Mouse (Mus musculus) heart, embryonic 13.5 days (tissue): ENCODE results near the gene Sipa1l3. TPM values are rescaled to one million over a fixed set of nuclear protein-coding genes. Genes with fewer than 3 reads are reported as not detected.

ENCODE experiments used
- ATAC-seq: fragments of 200-750 bp; cut with Nextera tagmentation; 2 replicates; pipeline ENCODE4 v1.8.0; 2017; ENCODE audit warnings: moderate TSS enrichment; ENCODE audit not compliant: insufficient number of reproducible peaks, low FRiP score, low TSS enrichment; ENCODE audit errors: extremely low read depth
- H3K27ac ChIP-seq: fragments of 300-500 bp; sonication (generic); replicated peaks from 2 replicates; pipeline ENCODE4 v1.5.1; 2015; ENCODE audit warnings: moderate library complexity, mild to moderate bottlenecking, inconsistent platforms
- H3K27me3 ChIP-seq: fragments of 300-500 bp; sonication (generic); replicated peaks from 2 replicates; pipeline ENCODE4 v1.6.1; 2015; ENCODE audit warnings: mild to moderate bottlenecking, inconsistent platforms
- H3K36me3 ChIP-seq: fragments of 300-500 bp; sonication (generic); 2 replicates; pipeline ENCODE4 v1.6.1; 2015; ENCODE audit warnings: mild to moderate bottlenecking, inconsistent platforms
- H3K4me1 ChIP-seq: fragments of 300-500 bp; sonication (generic); 2 replicates; pipeline ENCODE4 v1.6.1; 2015; ENCODE audit warnings: inconsistent platforms
- H3K4me2 ChIP-seq: fragments of 300-500 bp; sonication (generic); 2 replicates; pipeline ENCODE4 v1.6.1; 2015; ENCODE audit warnings: inconsistent platforms, mild to moderate bottlenecking, moderate library complexity
- H3K4me3 ChIP-seq: fragments of 300-500 bp; sonication (generic); 2 replicates; pipeline ENCODE4 v1.5.1; 2015; ENCODE audit warnings: moderate library complexity, mild to moderate bottlenecking, inconsistent platforms
- H3K9ac ChIP-seq: fragments of 300-500 bp; sonication (generic); 2 replicates; pipeline ENCODE4 v1.6.1; 2015; ENCODE audit warnings: inconsistent platforms, mild to moderate bottlenecking, moderate library complexity
- H3K9me3 ChIP-seq: fragments of 300-500 bp; sonication (generic); 2 replicates; pipeline ENCODE4 v1.6.1; 2016; ENCODE audit warnings: inconsistent platforms
- WGBS: fragments of 180-500 bp; shearing (Covaris S2); methylation state at CpG from one replicate; pipeline ENCODE4 v1.1.7; 2015; ENCODE audit warnings: mixed read lengths; 5-methylcytosine and 5-hydroxymethylcytosine counted together
- polyA plus RNA-seq: library from polyadenylated mRNA; unstranded; fragments of >200 nt; fragmentation: Nextera tagmentation; extraction: Ambion mirVana; gene quantifications from 2 replicates; pipeline ENCODE4 v1.2.1, GENCODE M21; 2015

Sipa1l3 gene
- polyA plus RNA-seq, 1 experiment from 2014 or later: 4.1 TPM

- Histone ChIP-seq H3K4me2 (no peak overlapping the region), H3K36me3 (no peaks in the 10 kb centered on the region), H3K27me3 (peaks cover 95% of the 10 kb centered on the region), H3K4me3 (no peak overlapping the region), H3K4me1 (peaks cover 6% of the 10 kb centered on the region), H3K9ac (no peak overlapping the region), H3K9me3 (no peaks in the 10 kb centered on the region), H3K27ac (no peak overlapping the region)
- WGBS: 66% methylated on average over 3 of the region's 3 CpGs
- no peak for ATAC-seq
These were observed 26.6 kb downstream of the Sipa1l3 start for GRCm38 (mm10) chr7:29491861-29492260.

GRCm38 (mm10) chr7:29491471-29491755, 27.0 kb downstream of the Sipa1l3 start:
- Histone ChIP-seq H3K4me1 (peaks cover 1% of the 10 kb centered on the region), H3K27me3 (peaks cover 99% of the 10 kb centered on the region), H3K9ac (no peak overlapping the region), H3K4me3 (no peak overlapping the region), H3K36me3 (no peaks in the 10 kb centered on the region), H3K9me3 (no peaks in the 10 kb centered on the region), H3K27ac (no peak overlapping the region), H3K4me2 (no peak overlapping the region)
- ATAC-seq: no peak
- WGBS: 65% methylated on average over 3 of the region's 3 CpGs

- no peaks in the 10 kb centered on the region for H3K4me1 ChIP-seq
- no peaks in the 10 kb centered on the region for H3K36me3 ChIP-seq
- no peak overlapping the region for H3K4me3 ChIP-seq
- no peak for ATAC-seq
- WGBS: 78% methylated on average over 8 of the region's 8 CpGs
- H3K27ac ChIP-seq: no peak overlapping the region
- no peaks in the 10 kb centered on the region for H3K9me3 ChIP-seq
- H3K27me3 ChIP-seq: peaks cover 98% of the 10 kb centered on the region
- H3K4me2 ChIP-seq: no peak overlapping the region
- no peak overlapping the region for H3K9ac ChIP-seq
These were observed 27.6 kb downstream of the Sipa1l3 start for GRCm38 (mm10) chr7:29490704-29491470.

- WGBS: 63% methylated on average over 7 of the region's 7 CpGs
- Histone ChIP-seq H3K36me3 (no peaks in the 10 kb centered on the region), H3K4me1 (no peaks in the 10 kb centered on the region), H3K27me3 (peaks cover 94% of the 10 kb centered on the region), H3K4me3 (no peak overlapping the region), H3K4me2 (no peak overlapping the region), H3K27ac (no peak overlapping the region), H3K9ac (no peak overlapping the region), H3K9me3 (no peaks in the 10 kb centered on the region)
- no peak for ATAC-seq
These were observed 28.6 kb downstream of the Sipa1l3 start for GRCm38 (mm10) chr7:29489851-29490250.

- H3K4me2 ChIP-seq: no peak overlapping the region
- H3K27me3 ChIP-seq: peaks cover 93% of the 10 kb centered on the region
- H3K27ac ChIP-seq: no peak overlapping the region
- no peak overlapping the region for H3K4me3 ChIP-seq
- 55% methylated on average over 3 of the region's 3 CpGs for WGBS
- H3K36me3 ChIP-seq: no peaks in the 10 kb centered on the region
- no peaks in the 10 kb centered on the region for H3K9me3 ChIP-seq
- no peak for ATAC-seq
- no peaks in the 10 kb centered on the region for H3K4me1 ChIP-seq
- no peak overlapping the region for H3K9ac ChIP-seq
These were observed 29.1 kb downstream of the Sipa1l3 start for GRCm38 (mm10) chr7:29489364-29489763.

GRCm38 (mm10) chr7:29486753-29487152, 31.7 kb downstream of the Sipa1l3 start:
- H3K9me3 ChIP-seq: no peaks in the 10 kb centered on the region
- no peaks in the 10 kb centered on the region for H3K36me3 ChIP-seq
- H3K27ac ChIP-seq: no peak overlapping the region
- H3K4me3 ChIP-seq: no peak overlapping the region
- H3K4me2 ChIP-seq: no peak overlapping the region
- H3K27me3 ChIP-seq: peaks cover 94% of the 10 kb centered on the region
- no peak overlapping the region for H3K9ac ChIP-seq
- no peaks in the 10 kb centered on the region for H3K4me1 ChIP-seq
- ATAC-seq: no peak
- 69% methylated on average over 3 of the region's 3 CpGs for WGBS

GRCm38 (mm10) chr7:29485721-29486120, 32.7 kb downstream of the Sipa1l3 start:
- no peak overlapping the region for H3K4me2 ChIP-seq
- no peak overlapping the region for H3K9ac ChIP-seq
- no peak overlapping the region for H3K27ac ChIP-seq
- H3K4me3 ChIP-seq: no peak overlapping the region
- ATAC-seq: no peak
- H3K36me3 ChIP-seq: no peaks in the 10 kb centered on the region
- peaks cover 94% of the 10 kb centered on the region for H3K27me3 ChIP-seq
- H3K9me3 ChIP-seq: no peaks in the 10 kb centered on the region
- H3K4me1 ChIP-seq: no peaks in the 10 kb centered on the region
- 75% methylated on average over 2 of the region's 2 CpGs for WGBS

GRCm38 (mm10) chr7:29483556-29483955, 34.9 kb downstream of the Sipa1l3 start:
- Histone ChIP-seq H3K9ac (no peak overlapping the region), H3K27me3 (peaks cover 94% of the 10 kb centered on the region), H3K36me3 (no peaks in the 10 kb centered on the region), H3K27ac (no peak overlapping the region), H3K4me2 (no peak overlapping the region), H3K4me1 (no peaks in the 10 kb centered on the region), H3K9me3 (no peaks in the 10 kb centered on the region), H3K4me3 (no peak overlapping the region)
- no peak for ATAC-seq
- WGBS: 73% methylated on average over 4 of the region's 4 CpGs

GRCm38 (mm10) chr7:29481345-29482155, 36.9 kb downstream of the Sipa1l3 start:
- Histone ChIP-seq H3K36me3 (no peaks in the 10 kb centered on the region), H3K9ac (no peak overlapping the region), H3K4me3 (no peak overlapping the region), H3K4me1 (no peaks in the 10 kb centered on the region), H3K4me2 (no peak overlapping the region), H3K9me3 (no peaks in the 10 kb centered on the region), H3K27ac (no peak overlapping the region), H3K27me3 (peaks cover 93% of the 10 kb centered on the region)
- no peak for ATAC-seq
- 61% methylated on average over 15 of the region's 15 CpGs for WGBS

GRCm38 (mm10) chr7:29480590-29481344, 37.7 kb downstream of the Sipa1l3 start:
- H3K9ac ChIP-seq: no peak overlapping the region
- no peak overlapping the region for H3K4me2 ChIP-seq
- peaks cover 95% of the 10 kb centered on the region for H3K27me3 ChIP-seq
- H3K36me3 ChIP-seq: no peaks in the 10 kb centered on the region
- 88% methylated on average over 16 of the region's 16 CpGs for WGBS
- H3K27ac ChIP-seq: no peak overlapping the region
- no peak for ATAC-seq
- H3K9me3 ChIP-seq: no peaks in the 10 kb centered on the region
- H3K4me3 ChIP-seq: no peak overlapping the region
- no peaks in the 10 kb centered on the region for H3K4me1 ChIP-seq

- 77% methylated on average over 4 of the region's 4 CpGs for WGBS
- Histone ChIP-seq H3K27me3 (peaks cover 98% of the 10 kb centered on the region), H3K4me2 (no peak overlapping the region)
These were observed 38.3 kb downstream of the Sipa1l3 start for GRCm38 (mm10) chr7:29480183-29480582.

More at GRCm38 (mm10) chr7:29480183-29480582, 38.3 kb downstream of the Sipa1l3 start:
- H3K27ac ChIP-seq: no peak overlapping the region
- no peaks in the 10 kb centered on the region for H3K9me3 ChIP-seq
- ATAC-seq: no peak
- H3K4me3 ChIP-seq: no peak overlapping the region
- no peaks in the 10 kb centered on the region for H3K4me1 ChIP-seq
- no peak overlapping the region for H3K9ac ChIP-seq
- H3K36me3 ChIP-seq: no peaks in the 10 kb centered on the region
